Mouse (Mus musculus): ENCODE measurements around the gene Ccdc69. TPM values are rescaled to one million over a fixed set of nuclear protein-coding genes. Genes with fewer than 3 reads are reported as not detected.
"Not testable (repeated sequence)": the region's sequence is repeated elsewhere in the genome, so short reads cannot be mapped to it uniquely, and the experiment has no call there.

Ccdc69 gene
- total and polyA plus RNA-seq, 3 experiments, result 0.31 to 0.42 TPM; not detected in 1

DNA sequence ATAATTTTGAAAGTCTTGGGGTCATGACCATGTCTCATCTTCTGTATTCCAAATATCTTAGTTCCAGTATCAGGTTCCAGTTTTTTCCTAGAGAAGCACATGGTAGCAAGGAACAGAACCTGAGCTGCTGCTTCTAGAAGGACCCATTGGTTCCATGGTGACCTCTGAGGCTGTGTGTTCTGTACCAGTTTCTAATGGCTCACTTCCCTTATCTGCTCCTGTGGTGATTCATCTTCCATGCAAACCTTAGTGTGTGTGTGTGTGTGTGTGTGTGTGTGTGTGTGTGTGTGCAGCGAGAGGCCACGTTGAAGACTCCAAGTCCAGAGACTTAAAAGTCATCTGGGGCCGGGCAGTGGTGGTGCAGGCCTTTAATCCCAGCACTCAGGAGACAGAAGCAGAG lies 38.1 kb upstream of the Ccdc69 start (continued):
- TF ChIP-seq MAFK (IDR thresholded peaks at IDR 0.05; ENCODE audit: borderline replicate concordance, low read depth, low read length), result no peak

DNA sequence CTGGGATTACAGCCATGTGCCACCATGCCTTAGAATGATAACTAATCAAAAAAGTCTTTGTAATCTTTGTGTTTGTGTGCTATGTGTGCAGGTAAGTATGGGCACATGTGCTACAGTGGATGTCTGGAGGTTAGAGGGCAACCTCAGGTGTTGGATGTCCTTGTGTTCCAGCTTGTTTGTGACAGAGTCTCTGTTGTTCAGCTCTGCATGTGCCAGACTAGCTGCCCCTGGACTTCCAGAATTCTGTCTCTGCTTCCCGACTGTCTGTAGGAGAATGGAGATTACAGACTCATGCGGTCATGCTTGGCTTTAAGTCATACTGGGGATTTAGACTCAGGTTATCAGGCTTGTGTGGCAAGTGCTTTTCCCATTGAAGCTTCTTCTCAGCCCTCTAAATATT lies 36.4 kb upstream of the Ccdc69 start:
- Histone ChIP-seq H3K4me3 (ENCODE audit: control insufficient read depth in 1 of 2, insufficient read depth in 1 of 2, low read depth in 2 of 2, low read length in 2 of 2) (peak overlapping the region in 1 of 2 experiments; percentile 58; a peak in 1 of 4 replicates), H3K9me3 (replicated peaks; ENCODE audit: insufficient read depth, low read length) (no peaks in the 10 kb centered on the region), H3K79me2 (ENCODE audit: control insufficient read depth, insufficient read depth, low read length, poor library complexity) (no peaks in the 10 kb centered on the region; the same call in 1 of the 2 replicates), H3K4me1 (ENCODE audit: control insufficient read depth in 1 of 2, insufficient read depth in 2 of 2, low read length in 2 of 2) (peaks cover 14 to 21% of the 10 kb centered on the region in 2 experiments), H3K36me3 (ENCODE audit: control insufficient read depth in 1 of 2, insufficient read depth in 2 of 2, low read length in 2 of 2) (peaks cover 0 to 17% of the 10 kb centered on the region in 2 experiments; a peak in 2 of 4 replicates), H3K9ac (ENCODE audit: control insufficient read depth, low read depth, low read length, poor library complexity, severe bottlenecking) (no peak overlapping the region), H3K27ac (ENCODE audit: control insufficient read depth, low read depth, low read length) (peak overlapping the region; percentile 59), H3K27me3 (ENCODE audit: control insufficient read depth in 1 of 2, insufficient read depth in 2 of 2, low read length in 2 of 2) (no peaks in the 10 kb centered on the region)
- peak; percentile 64 for DNase-seq (ENCODE audit: low read depth, low spot score)
- no peak for TF ChIP-seq CHD2 (IDR thresholded peaks at IDR 0.05; ENCODE audit: low read length)
- no peak for TF ChIP-seq ZKSCAN1 (IDR thresholded peaks at IDR 0.05; ENCODE audit: low read depth, low read length)
- TF ChIP-seq RCOR1 (IDR thresholded peaks at IDR 0.05; ENCODE audit: low read depth, low read length), result no peak
- TF ChIP-seq ZNF384 (IDR thresholded peaks at IDR 0.05; ENCODE audit: low read depth, low read length), result no peak
- no peak for TF ChIP-seq NELFE (IDR thresholded peaks at IDR 0.05; ENCODE audit: low read depth, low read length)
- no peak; the same call in 1 of the 2 replicates for TF ChIP-seq CHD1 (IDR thresholded peaks at IDR 0.05; ENCODE audit: low read depth, low read length)
- no peak for TF ChIP-seq CTCF (IDR thresholded peaks at IDR 0.05 in 2 of 3, conservative IDR thresholded peaks at IDR 0.05 in 1 of 3; ENCODE audit: control insufficient read depth in 1 of 3, insufficient read depth in 1 of 3, low read depth in 2 of 3, low read length in 3 of 3, poor library complexity in 1 of 3, severe bottlenecking in 1 of 3)
- no peak for TF ChIP-seq POLR2AphosphoS2 (IDR thresholded peaks at IDR 0.05; ENCODE audit: low read length)
- TF ChIP-seq BHLHE40 (IDR thresholded peaks at IDR 0.05; ENCODE audit: borderline replicate concordance, low read depth, low read length), result no peak
- no peak for TF ChIP-seq UBTF (IDR thresholded peaks at IDR 0.05; ENCODE audit: borderline replicate concordance, insufficient read depth, low read depth, low read length)
- TF ChIP-seq TBP (IDR thresholded peaks at IDR 0.05; ENCODE audit: low read depth, low read length), result no peak
- TF ChIP-seq MEF2A (IDR thresholded peaks at IDR 0.05; ENCODE audit: extremely low read depth, insufficient replicate concordance, low read depth, low read length, poor library complexity, severe bottlenecking), result no peak
- TF ChIP-seq SIN3A (IDR thresholded peaks at IDR 0.05; ENCODE audit: low read length), result no peak
- no peak for TF ChIP-seq E2F4 (IDR thresholded peaks at IDR 0.05; ENCODE audit: borderline replicate concordance, low read depth, low read length)

DNA sequence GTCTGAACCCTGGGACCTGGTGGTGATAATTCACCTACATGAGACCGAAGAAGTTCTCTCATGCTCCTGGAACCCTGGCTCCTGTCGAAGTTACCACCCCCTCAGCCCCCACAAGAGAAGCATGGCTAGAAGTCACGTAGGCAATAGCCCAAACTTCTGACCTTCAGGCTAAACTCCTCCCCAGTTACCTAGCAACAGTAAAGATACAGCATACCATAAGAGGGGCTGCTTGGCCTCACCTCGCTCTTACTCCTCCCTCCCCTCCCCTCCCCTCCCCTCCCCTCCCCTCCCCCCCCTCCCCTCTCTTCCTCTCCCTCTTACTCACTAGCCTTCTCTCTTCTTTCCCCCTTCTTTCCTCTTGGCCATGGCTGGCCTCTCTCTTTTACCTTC lies 35.9 kb upstream of the Ccdc69 start:
- not testable (repeated sequence) for H3K9me3 ChIP-seq (replicated peaks; ENCODE audit: insufficient read depth, low read length); H3K79me2 ChIP-seq (ENCODE audit: control insufficient read depth, insufficient read depth, low read length, poor library complexity); DNase-seq (ENCODE audit: low read depth, low spot score); H3K27me3 ChIP-seq (ENCODE audit: control insufficient read depth in 1 of 2, insufficient read depth in 2 of 2, low read length in 2 of 2)
- peaks cover 14 to 21% of the 10 kb centered on the region in 2 experiments for H3K4me1 ChIP-seq (ENCODE audit: control insufficient read depth in 1 of 2, insufficient read depth in 2 of 2, low read length in 2 of 2)
- TF ChIP-seq MAZ (IDR thresholded peaks at IDR 0.05; ENCODE audit: low read depth, low read length) (peak; percentile 63; the same call in 1 of the 2 replicates), MAX (IDR thresholded peaks at IDR 0.05; ENCODE audit: low read length) (0 out of 2 replicates have a peak, but pooled peaks have one; percentile 5), TCF12 (IDR thresholded peaks at IDR 0.05; ENCODE audit: low read depth, low read length) (peak; percentile 18; the same call in 1 of the 2 replicates)
- H3K4me3 ChIP-seq (ENCODE audit: control insufficient read depth in 1 of 2, insufficient read depth in 1 of 2, low read depth in 2 of 2, low read length in 2 of 2), result peak overlapping the region; percentile 68 to 78
- peaks cover 0 to 17% of the 10 kb centered on the region in 2 experiments; a peak in 2 of 4 replicates for H3K36me3 ChIP-seq (ENCODE audit: control insufficient read depth in 1 of 2, insufficient read depth in 2 of 2, low read length in 2 of 2)
- peak overlapping the region; percentile 80 for H3K9ac ChIP-seq (ENCODE audit: control insufficient read depth, low read depth, low read length, poor library complexity, severe bottlenecking)
- peak overlapping the region; percentile 95 for H3K27ac ChIP-seq (ENCODE audit: control insufficient read depth, low read depth, low read length)

Data from MEL (cell line).